Mouse (Mus musculus) forebrain, embryonic 14.5 days (tissue): ENCODE results near the gene Usp35. TPM values are rescaled to one million over a fixed set of nuclear protein-coding genes. Genes with fewer than 3 reads are reported as not detected.
A peak's percentile ranks its signal among the peaks of the same experiment; 100 is the strongest.

Source experiments
- ATAC-seq: fragments of 200-750 bp; cut with Nextera tagmentation; 2 replicates; pipeline ENCODE4 v1.8.0; 2017; ENCODE audit warnings: mild to moderate bottlenecking, moderate library complexity
- DNase-seq: peaks from one replicate; pipeline ENCODE4 v3.0.0-alpha.2; 2015; ENCODE audit warnings: low spot score
- H3K27ac ChIP-seq: fragments of 300-500 bp; sonication (generic); 2 replicates; pipeline ENCODE4 v1.5.1; 2014; ENCODE audit warnings: low read depth, mild to moderate bottlenecking, control low read depth, low read length, moderate library complexity
- H3K27me3 ChIP-seq: fragments of 300-500 bp; sonication (generic); replicated peaks from 2 replicates; pipeline ENCODE4 v1.6.1; 2014; ENCODE audit warnings: low read length, control low read depth, mixed read lengths; ENCODE audit not compliant: control insufficient read depth, insufficient read depth
- H3K36me3 ChIP-seq: fragments of 300-500 bp; sonication (generic); 2 replicates; pipeline ENCODE4 v1.6.1; 2014; ENCODE audit warnings: low read length, control low read depth; ENCODE audit not compliant: control insufficient read depth, insufficient read depth
- H3K4me1 ChIP-seq: fragments of 300-500 bp; sonication (generic); 2 replicates; pipeline ENCODE4 v1.6.1; 2014; ENCODE audit warnings: antibody characterized with exemption, low read length, control low read depth; ENCODE audit not compliant: control insufficient read depth, insufficient read depth
- H3K4me2 ChIP-seq: fragments of 300-500 bp; sonication (generic); 2 replicates; pipeline ENCODE4 v1.6.1; 2014; ENCODE audit warnings: mild to moderate bottlenecking, control low read depth, low read length
- H3K4me3 ChIP-seq: fragments of 300-500 bp; sonication (generic); 2 replicates; pipeline ENCODE4 v1.5.1; 2014; ENCODE audit warnings: low read depth, low read length, control low read depth
- H3K9ac ChIP-seq: fragments of 300-500 bp; sonication (generic); 2 replicates; pipeline ENCODE4 v1.6.1; 2014; ENCODE audit warnings: mild to moderate bottlenecking, low read length, control low read depth, moderate library complexity
- H3K9me3 ChIP-seq: fragments of 300-500 bp; sonication (generic); replicated peaks from 2 replicates; pipeline ENCODE4 v1.6.1; 2016; ENCODE audit warnings: low read length, control low read depth, mixed read lengths; ENCODE audit not compliant: control insufficient read depth
- WGBS: fragments of 180-500 bp; shearing (Covaris S2); extraction: QIAGEN DNeasy Blood & Tissue Kit; methylation state at CpG from one replicate; pipeline ENCODE4 v1.1.7; 2014; 5-methylcytosine and 5-hydroxymethylcytosine counted together
- polyA plus RNA-seq: library from polyadenylated mRNA; unstranded; fragments of >200 nt; fragmentation: Nextera tagmentation; extraction: Ambion mirVana; gene quantifications from 2 replicates; pipeline ENCODE4 v1.2.1, GENCODE M21; 2014

Usp35 gene
- polyA plus RNA-seq, 1 experiment from 2014 or later, result 4.1 TPM

DNA sequence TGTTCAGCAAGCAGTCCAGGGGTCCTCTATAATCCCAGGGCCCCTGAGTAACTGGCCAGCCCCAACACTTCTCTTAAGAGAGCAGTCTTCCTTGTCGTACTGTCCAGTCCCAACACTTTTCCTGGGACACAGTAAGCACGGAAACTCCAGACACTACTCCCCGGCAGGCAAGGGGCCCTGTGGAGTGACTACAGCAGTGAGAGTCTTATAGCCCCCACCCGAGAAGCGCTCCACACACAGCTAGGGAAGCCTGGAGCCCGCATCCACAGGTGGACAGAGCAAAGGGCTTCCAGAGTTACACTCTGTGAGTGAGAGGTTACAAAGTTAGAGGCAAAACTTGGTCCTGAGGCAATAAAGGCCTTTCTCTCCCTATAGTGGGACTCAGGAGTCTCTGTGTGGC lies 17.6 kb upstream of the Usp35 start:
- DNase-seq (no peak), ATAC-seq (no peak)
- no peak overlapping the region for H3K4me3 ChIP-seq
- no peak overlapping the region for H3K9ac ChIP-seq
- no peaks in the 10 kb centered on the region for H3K9me3 ChIP-seq
- H3K4me1 ChIP-seq, result no peaks in the 10 kb centered on the region
- no peak overlapping the region for H3K4me2 ChIP-seq
- no peak overlapping the region for H3K27ac ChIP-seq
- H3K36me3 ChIP-seq, result no peaks in the 10 kb centered on the region
- 85% methylated on average over 6 of the region's 6 CpGs for WGBS
- H3K27me3 ChIP-seq, result no peaks in the 10 kb centered on the region

- no peaks in the 10 kb centered on the region for H3K4me1 ChIP-seq
- DNase-seq (no peak), ATAC-seq (no peak)
- 87% methylated on average over 5 of the region's 5 CpGs for WGBS
- H3K27me3 ChIP-seq, result no peaks in the 10 kb centered on the region
- H3K9me3 ChIP-seq, result no peaks in the 10 kb centered on the region
- no peak overlapping the region for H3K27ac ChIP-seq
- no peak overlapping the region for H3K4me2 ChIP-seq
- no peak overlapping the region for H3K4me3 ChIP-seq
- no peak overlapping the region for H3K9ac ChIP-seq
- no peaks in the 10 kb centered on the region for H3K36me3 ChIP-seq
These were observed 17.0 kb upstream of the Usp35 start for GRCm38 (mm10) chr7:97348836-97349235.

DNA sequence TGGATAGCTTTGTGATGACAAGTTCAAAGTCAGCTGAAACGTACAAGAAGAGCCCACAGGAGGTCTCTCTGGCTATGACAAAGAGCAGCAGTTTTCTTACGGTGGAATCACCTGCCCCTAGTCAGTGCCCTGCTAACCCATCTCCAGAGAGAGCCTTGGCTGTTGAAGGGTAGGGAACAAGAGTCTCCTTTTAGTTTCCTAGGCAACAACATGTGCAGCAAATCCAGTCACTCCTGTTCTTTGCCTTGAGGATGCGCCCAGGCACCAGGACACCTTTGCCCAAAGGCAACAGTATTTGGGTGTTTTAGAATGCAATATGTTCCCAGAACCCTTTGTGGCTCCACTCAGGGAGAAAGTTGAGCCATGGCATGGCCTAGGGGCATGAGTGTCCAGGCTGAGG lies 16.5 kb upstream of the Usp35 start:
- no peaks in the 10 kb centered on the region for H3K36me3 ChIP-seq
- WGBS, result 89% methylated on average over 3 of the region's 3 CpGs
- H3K4me2 ChIP-seq, result no peak overlapping the region
- H3K9ac ChIP-seq, result no peak overlapping the region
- no peaks in the 10 kb centered on the region for H3K9me3 ChIP-seq
- no peak overlapping the region for H3K27ac ChIP-seq
- DNase-seq (no peak), ATAC-seq (no peak)
- no peak overlapping the region for H3K4me3 ChIP-seq
- no peaks in the 10 kb centered on the region for H3K27me3 ChIP-seq
- H3K4me1 ChIP-seq, result no peaks in the 10 kb centered on the region

DNA sequence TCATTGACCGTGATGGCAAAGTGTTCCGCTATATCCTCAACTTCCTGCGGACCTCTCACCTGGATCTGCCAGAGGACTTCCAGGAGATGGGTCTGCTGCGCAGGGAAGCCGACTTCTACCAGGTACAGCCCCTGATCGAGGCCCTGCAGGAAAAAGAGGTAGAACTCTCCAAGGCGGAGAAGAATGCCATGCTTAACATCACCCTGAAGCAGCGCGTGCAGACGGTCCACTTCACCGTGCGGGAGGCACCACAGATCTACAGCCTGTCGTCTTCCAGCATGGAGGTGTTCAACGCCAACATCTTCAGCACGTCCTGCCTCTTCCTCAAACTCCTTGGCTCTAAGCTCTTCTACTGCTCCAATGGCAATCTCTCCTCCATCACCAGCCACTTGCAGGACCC lies 15.6 kb upstream of the Usp35 start:
- Histone ChIP-seq H3K36me3 (no peaks in the 10 kb centered on the region), H3K27ac (no peak overlapping the region), H3K4me1 (no peaks in the 10 kb centered on the region), H3K4me3 (no peak overlapping the region), H3K9ac (no peak overlapping the region), H3K4me2 (no peak overlapping the region), H3K27me3 (no peaks in the 10 kb centered on the region), H3K9me3 (no peaks in the 10 kb centered on the region)
- no peak for DNase-seq
- WGBS, result 96% methylated on average over 15 of the region's 15 CpGs
- ATAC-seq, result no peak

GRCm38 (mm10) chr7:97346822-97347166 lies 15.0 kb upstream of the Usp35 start:
- no peak for ATAC-seq

DNA sequence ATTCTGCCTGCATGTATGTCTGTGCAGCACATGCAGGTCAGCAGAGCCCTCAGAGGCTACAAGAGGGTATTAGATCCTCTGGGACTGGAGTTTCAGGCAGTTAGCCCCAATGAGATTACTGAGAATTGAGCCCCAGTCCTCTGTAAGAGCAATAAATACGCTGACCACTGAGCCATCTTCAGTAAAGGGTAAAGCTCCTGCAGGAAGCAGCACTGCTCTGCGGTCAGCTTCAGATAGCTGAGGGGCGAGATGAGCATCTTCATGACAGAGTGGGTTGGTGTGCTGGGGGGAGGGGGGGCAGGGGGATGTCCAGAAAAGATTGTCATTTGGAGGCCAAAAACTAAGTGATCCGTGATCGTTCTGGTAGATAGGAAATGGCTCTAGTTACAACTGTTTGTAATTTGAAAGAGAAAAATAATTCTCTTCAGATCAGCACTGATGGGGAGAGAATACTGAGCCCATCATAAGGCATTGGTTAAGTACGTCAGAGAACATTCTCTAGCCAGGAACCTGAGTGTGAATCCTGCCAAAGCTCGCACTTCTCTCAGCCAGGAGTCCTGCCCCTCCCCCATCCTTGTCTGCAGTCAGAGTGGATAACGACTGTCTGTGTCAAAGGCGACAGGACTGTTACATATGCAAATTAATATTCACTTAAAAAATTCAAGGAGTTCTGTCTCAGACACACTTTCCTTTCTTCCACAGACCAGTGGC lies 14.4 kb upstream of the Usp35 start:
- no peaks in the 10 kb centered on the region for H3K36me3 ChIP-seq
- H3K27me3 ChIP-seq, result no peaks in the 10 kb centered on the region
- peak overlapping the region; percentile 75 for H3K27ac ChIP-seq
- 66% methylated on average over 9 of the region's 9 CpGs for WGBS
- no peaks in the 10 kb centered on the region for H3K4me1 ChIP-seq
- no peak for DNase-seq
- H3K9me3 ChIP-seq, result no peaks in the 10 kb centered on the region
- no peak overlapping the region for H3K4me3 ChIP-seq
- ATAC-seq, result no peak
- no peak overlapping the region for H3K4me2 ChIP-seq
- no peak overlapping the region for H3K9ac ChIP-seq

More at GRCm38 (mm10) chr7:97346822-97347166, 15.0 kb upstream of the Usp35 start:
- no peak overlapping the region for H3K4me2 ChIP-seq
- H3K9ac ChIP-seq, result no peak overlapping the region
- no peak overlapping the region for H3K27ac ChIP-seq
- WGBS, result 69% methylated on average over 3 of the region's 4 CpGs
- H3K36me3 ChIP-seq, result no peaks in the 10 kb centered on the region
- no peak overlapping the region for H3K4me3 ChIP-seq
- DNase-seq, result no peak
- no peaks in the 10 kb centered on the region for H3K4me1 ChIP-seq
- H3K27me3 ChIP-seq, result no peaks in the 10 kb centered on the region
- no peaks in the 10 kb centered on the region for H3K9me3 ChIP-seq

DNA sequence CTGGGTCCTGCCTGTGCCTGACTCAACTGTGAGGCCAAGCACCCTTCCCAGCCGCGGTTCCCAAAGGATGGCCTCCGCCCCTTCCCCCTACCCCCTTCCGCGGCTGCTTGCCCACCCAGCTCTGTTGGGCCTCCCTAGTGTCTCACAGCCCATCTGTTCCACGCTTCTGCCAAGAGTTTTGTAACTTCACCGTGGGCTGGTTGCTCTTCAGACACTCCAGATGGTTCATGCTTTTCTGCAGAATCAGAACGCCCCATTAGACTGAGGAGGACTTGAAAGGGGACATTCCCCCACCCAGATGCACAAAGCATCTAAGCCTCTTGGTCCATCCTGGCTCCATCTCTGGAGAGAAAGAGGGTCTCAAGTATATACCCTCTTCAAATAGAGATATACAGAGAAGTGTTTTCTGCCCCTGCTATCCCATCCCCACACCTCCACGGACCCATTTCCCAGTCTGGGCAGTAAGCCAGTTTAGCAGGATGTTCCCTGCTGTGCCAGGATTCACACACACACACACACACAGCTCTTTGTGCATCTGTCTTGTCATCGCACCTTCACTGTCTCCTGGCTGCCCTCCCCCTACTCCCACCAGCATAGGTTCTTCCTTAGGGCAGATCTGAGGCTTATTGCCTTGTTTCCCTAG lies 13.5 kb upstream of the Usp35 start:
- Histone ChIP-seq H3K4me1 (no peaks in the 10 kb centered on the region), H3K36me3 (no peaks in the 10 kb centered on the region), H3K9ac (no peak overlapping the region), H3K27me3 (no peaks in the 10 kb centered on the region), H3K4me2 (0 out of 2 replicates have a peak overlapping the region, but pooled peaks have one; percentile 6), H3K9me3 (no peaks in the 10 kb centered on the region), H3K4me3 (no peak overlapping the region), H3K27ac (peak overlapping the region; percentile 75)
- ATAC-seq (peak; percentile 93), DNase-seq (peak; percentile 91)
- 53% methylated on average over 10 of the region's 10 CpGs for WGBS

DNA sequence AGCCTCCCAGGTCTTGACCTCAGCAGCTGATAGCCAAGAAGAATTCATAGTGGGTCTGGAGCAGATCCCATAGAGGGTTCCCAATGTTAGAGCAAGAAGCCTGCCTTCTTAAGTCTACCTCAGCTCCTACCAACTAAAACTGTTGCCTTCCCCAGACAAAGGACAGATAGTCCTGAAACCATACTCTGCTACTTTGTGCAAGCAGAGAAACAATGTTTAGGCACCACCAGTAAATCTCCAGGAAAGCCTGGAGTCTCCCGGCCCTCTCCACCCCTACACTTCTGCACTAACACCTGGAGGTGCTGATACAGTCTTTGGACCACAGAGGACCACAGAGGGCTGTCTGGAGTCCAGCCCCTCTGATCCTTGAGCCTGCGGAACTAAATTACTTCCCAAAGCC lies 12.8 kb upstream of the Usp35 start:
- H3K4me1 ChIP-seq, result no peaks in the 10 kb centered on the region
- H3K4me2 ChIP-seq, result no peak overlapping the region
- H3K36me3 ChIP-seq, result no peaks in the 10 kb centered on the region
- H3K27ac ChIP-seq, result peak overlapping the region; percentile 61
- DNase-seq (no peak), ATAC-seq (no peak)
- 81% methylated on average over 2 of the region's 2 CpGs for WGBS
- no peaks in the 10 kb centered on the region for H3K27me3 ChIP-seq
- no peak overlapping the region for H3K9ac ChIP-seq
- no peaks in the 10 kb centered on the region for H3K9me3 ChIP-seq
- H3K4me3 ChIP-seq, result no peak overlapping the region

- Histone ChIP-seq H3K27ac (no peak overlapping the region), H3K4me2 (no peak overlapping the region), H3K27me3 (no peaks in the 10 kb centered on the region), H3K9me3 (no peaks in the 10 kb centered on the region), H3K9ac (no peak overlapping the region), H3K36me3 (no peaks in the 10 kb centered on the region), H3K4me3 (no peak overlapping the region), H3K4me1 (no peaks in the 10 kb centered on the region; the same call in 1 of the 2 replicates)
- ATAC-seq (no peak), DNase-seq (no peak)
- WGBS, result 80% methylated on average over 2 of the region's 2 CpGs
These were observed 11.1 kb upstream of the Usp35 start for GRCm38 (mm10) chr7:97342961-97343360.
